Mouse (Mus musculus) embryo, embryonic 9.5 days (tissue): ENCODE results near the gene Olfr1436.
"Not testable (repeated sequence)": the region's sequence is repeated elsewhere in the genome, so short reads cannot be mapped to it uniquely, and the experiment has no call there.

Experiments used
- DNase-seq: peaks from one replicate; pipeline ENCODE4 v3.0.0-alpha.2; 2017; ENCODE audit errors: extremely low spot score

Olfr1436 gene

GRCm38 (mm10) chr19:12299030-12299429, at the start of gene Olfr1436:
TSS of gene Olfr1436 (minus strand) at chr19:12299130.
- not testable (repeated sequence) for DNase-seq

DNA sequence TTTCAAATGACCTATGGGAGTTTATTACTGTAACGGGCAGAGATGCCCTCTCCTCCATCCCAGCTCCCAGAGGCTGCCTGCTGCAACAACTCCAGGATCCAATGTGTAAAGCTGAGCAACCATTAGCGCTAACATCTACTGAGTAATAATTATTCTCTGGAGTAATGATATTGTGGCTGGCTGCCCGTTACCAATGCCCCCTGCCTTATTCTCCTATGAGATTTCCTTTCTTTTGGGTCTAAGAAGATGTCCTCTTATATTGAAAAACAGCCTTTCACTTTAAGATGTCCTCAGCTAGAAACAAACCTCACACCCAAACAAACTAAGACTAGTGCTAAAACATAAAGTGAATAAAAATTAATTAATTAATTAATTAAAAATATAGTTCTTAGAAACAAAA, 36.9 kb upstream of the Olfr1436 start, which contains the start of gene Olfr1438-ps1:
Gene Olfr1438-ps1 (minus strand): TSS at position 101 of the 400 bp plus-strand sequence.
- no peak for DNase-seq

GRCm38 (mm10) chr19:12325001-12325400, 26.1 kb upstream of the Olfr1436 start, which contains the start of gene Olfr1437:
TSS of gene Olfr1437 (minus strand) at chr19:12325101.
- no peak for DNase-seq

- DNase-seq = no peak
These were observed 6.0 kb downstream of the Olfr1436 start for GRCm38 (mm10) chr19:12292979-12293378.

GRCm38 (mm10) chr19:12279554-12279953, 19.4 kb downstream of the Olfr1436 start, which contains the start of gene Olfr1434:
TSS of gene Olfr1434 (plus strand) at chr19:12279854.
- DNase-seq = no peak

GRCm38 (mm10) chr19:12260732-12261131, 38.2 kb downstream of the Olfr1436 start, which contains the start of gene Olfr235:
TSS of gene Olfr235 (plus strand) at chr19:12261032.
- DNase-seq = no peak
